Mouse (Mus musculus) c-Kit-negative CD71-positive TER-119-positive erythroid progenitor cells, embryonic 14.5 days (primary cell): Measurements from ENCODE around the gene Elfn2.

Experiments
- DNase-seq: peaks from one replicate; pipeline ENCODE4 v3.0.0-alpha.2; 2013; ENCODE audit warnings: low read depth, low spot score

Elfn2 gene

DNA sequence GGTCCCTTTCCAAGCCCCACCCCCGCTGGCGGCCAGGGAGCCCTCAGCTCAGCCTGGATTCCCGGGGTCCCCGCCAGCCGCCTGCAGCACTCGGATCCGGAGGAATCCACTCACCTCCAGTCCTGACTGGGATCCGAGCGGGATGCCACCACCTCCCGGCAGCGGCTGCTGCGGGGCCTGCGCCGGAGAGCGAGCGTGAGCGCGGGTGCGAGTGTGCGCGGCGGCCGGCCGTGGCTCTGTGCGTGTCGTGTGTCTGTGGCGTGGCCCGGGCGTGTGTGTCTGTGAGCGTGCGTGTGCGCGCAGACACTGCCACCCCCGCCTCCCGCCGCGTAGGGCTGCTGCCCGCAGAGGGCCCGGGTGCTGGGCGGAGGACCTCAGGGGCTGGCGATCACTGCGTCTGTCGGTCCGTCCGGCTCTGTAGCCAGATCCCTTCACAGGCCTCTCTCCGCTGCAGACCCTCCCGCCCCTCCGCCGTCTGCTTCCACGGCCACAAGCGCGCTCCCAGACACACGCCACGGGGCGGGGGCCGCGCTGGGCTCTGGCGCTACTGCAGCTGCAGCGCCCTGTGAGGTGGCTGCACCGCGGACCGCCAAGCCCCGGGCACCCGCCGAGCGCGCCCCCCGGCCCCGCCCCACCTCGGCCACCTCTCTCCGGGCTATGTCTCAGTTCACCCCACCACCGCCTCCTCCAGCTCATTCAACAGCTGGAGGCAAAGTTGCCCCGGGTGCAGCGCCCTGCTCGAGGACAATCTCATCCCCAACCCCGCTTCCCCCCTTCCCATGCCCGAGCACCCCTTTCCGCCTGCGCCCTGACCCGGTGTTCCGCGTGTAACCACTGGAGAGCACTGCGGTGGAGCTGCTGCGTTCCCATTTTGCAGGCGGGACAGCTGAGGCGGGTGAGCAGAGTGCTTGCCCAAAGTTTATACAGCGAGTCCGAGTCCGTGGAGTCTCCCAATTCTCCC lies at the start of gene Elfn2:
Elfn2 (minus strand) TSS at position 482 of the 961 bp plus-strand sequence.
- no peak for DNase-seq

DNA sequence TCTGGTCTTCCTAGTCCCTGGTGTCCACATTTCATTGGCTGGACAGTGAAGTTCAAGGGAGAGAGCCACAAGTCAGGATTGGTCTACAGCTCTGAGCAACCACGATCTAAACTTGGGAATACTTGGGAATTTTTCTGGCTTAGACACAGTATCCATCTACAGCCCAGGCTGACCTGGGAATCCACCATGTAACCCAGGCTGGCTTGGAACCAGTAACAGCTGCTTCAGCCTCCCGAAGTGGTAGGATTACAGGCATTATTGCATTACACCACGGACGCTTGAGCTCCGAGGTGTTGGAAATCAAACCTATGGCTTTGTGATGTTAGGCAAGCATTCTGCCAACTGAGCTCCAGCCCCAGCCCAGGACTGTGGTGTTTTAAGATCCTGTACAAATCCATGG lies 45.1 kb upstream of the Elfn2 start:
- no peak for DNase-seq

- no peak for DNase-seq
Measured at GRCm38 (mm10) chr15:78763210-78763609, 44.6 kb upstream of the Elfn2 start.

- DNase-seq = no peak
Measured at GRCm38 (mm10) chr15:78761112-78761511, 42.5 kb upstream of the Elfn2 start.

- no peak for DNase-seq
Measured at GRCm38 (mm10) chr15:78758132-78758531, 39.6 kb upstream of the Elfn2 start.

DNA sequence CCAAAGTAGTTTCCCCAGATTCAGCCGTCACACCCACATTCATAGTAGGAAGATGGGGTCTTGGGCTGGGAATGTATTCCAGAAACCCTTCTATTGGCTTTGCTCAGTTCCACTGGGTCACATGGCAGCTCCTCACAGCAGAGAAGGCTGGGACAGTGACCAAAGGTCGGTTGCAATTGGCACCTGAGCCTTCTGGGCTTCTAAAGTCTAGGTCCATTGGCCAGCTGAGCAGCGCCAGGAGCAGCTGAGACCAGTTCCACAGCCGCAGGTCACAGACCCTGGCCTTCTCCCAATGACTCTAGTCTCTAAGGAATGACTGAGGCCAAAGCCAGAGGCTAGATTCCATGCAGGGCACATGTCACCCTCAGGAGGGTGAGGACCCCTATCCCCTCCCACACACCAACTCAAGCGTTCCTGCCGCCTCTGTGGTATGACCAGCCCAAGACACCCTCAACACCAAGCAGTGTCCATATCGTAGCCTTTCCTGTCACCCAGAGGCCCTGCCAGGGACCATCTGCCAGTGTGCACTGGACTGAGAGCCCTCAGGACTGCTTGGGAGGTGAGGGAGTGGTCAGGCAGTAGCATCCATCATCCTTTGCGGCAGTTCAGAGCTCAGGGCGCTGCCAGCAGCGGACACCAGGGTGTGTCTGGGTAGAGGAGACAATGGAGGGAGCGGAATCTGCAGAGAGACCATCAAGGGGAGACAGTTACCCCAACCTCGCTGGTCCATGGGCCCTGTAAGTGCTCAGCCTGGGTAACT lies 37.6 kb upstream of the Elfn2 start:
- DNase-seq = no peak

DNA sequence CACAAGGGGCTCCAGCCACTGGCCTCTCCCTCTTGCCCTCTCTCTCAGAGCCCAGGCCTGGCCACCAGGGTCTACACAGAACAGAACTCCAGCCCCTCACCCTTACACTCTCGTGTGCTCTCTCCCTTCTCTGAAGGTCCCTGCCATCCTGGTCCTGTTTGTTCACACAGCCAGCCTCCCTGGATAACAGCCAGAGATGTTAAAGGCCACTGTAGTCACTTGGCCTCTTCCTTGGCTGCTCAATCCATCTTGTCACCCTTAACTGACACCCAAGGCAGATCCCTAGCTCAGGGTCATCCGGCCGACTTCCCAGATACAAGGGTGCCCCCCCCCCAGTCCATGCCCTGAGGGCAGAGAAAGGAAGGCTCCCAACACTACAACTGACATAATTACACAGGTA lies 36.7 kb upstream of the Elfn2 start:
- no peak for DNase-seq

- no peak for DNase-seq
Measured at GRCm38 (mm10) chr15:78754144-78754543, 35.6 kb upstream of the Elfn2 start.

GRCm38 (mm10) chr15:78752991-78753390 lies 34.4 kb upstream of the Elfn2 start:
- DNase-seq = peak; percentile 33

GRCm38 (mm10) chr15:78750608-78751350 lies 32.2 kb upstream of the Elfn2 start:
- DNase-seq = no peak

GRCm38 (mm10) chr15:78749855-78750254 lies 31.3 kb upstream of the Elfn2 start:
- no peak for DNase-seq

- peak; percentile 12 for DNase-seq
Measured at GRCm38 (mm10) chr15:78744206-78744605, 25.6 kb upstream of the Elfn2 start.

- no peak for DNase-seq
Measured at GRCm38 (mm10) chr15:78742831-78743230, 24.3 kb upstream of the Elfn2 start.

- DNase-seq = no peak
Measured at GRCm38 (mm10) chr15:78740662-78741061, 22.1 kb upstream of the Elfn2 start.

DNA sequence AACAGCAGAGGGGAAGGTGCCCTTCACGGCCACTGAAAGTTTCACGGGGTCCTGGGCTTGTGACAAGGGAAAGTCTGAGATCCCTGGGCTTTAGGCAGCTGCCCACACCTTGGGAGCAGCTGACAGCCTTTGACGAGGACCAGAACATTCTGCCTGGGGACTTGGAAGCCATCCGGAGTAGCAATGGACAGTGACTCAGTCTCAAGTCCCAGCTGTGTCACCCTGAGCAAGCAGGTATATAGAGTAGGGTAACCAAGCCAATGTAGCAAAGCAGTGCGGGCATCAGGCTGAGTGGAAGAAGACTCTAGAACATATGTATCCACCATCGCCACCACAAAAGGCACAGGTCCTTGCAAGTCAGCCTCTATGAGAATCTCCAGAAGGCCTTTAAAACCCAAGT lies 18.6 kb upstream of the Elfn2 start:
- DNase-seq = no peak

DNA sequence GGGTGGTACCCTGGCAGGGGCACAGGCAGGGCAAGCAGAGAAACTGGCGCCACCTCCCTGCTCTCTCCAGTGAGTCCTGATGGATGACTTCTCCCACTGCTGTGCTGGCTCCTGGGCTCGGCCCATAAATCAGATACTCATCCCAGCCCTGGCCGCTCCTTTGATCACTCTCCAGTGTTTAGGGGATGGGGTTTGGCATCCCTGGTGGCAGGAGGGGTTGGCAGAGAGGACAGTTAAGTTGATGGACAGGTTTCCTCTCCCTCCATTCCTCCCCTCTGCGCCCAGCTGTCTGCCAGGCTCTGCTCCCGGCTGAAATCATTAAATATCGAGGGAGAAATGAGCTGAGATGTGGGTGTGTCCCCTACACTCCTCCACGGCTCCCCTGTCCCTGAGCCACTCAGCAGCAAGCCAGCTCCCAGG lies 18.1 kb upstream of the Elfn2 start:
- no peak for DNase-seq

- DNase-seq = no peak
Measured at GRCm38 (mm10) chr15:78736181-78736579, 17.6 kb upstream of the Elfn2 start.

DNA sequence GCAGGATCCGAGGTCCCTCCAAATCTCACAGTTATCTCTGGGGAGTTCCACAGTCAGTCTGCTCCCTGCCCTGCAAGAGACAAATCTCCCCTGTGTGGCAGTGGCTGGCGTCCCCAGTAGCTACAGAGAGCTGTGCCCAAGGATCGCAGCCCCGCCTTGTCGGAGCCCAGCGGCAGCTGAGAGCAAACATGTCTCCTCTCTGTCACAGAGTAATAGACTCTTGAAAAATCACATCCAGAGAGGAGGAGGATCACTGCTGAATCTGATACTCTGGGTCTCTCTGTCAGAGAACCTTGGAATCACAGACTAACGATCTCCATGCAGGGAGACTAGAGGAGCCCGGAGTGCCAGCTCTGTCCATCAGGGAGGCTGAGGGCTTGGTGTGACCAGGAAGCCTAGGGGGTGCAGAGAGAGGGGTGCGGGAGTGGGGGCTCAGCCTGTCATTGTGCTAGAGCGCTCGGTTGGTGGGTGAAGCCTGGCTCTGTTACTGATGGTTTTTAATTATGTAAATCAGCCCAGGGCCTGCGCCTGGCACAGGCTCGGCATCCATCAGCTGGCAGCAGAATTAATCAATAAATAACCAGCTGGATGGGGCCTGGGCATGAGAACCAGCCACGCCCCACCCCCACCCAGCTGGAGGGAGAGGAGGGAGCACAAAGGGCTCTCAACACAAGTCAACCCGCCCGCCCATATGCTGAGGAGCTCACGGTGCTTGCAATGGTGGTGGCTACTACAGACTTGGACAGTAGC lies 17.0 kb upstream of the Elfn2 start:
- no peak for DNase-seq

- DNase-seq = no peak
Measured at GRCm38 (mm10) chr15:78731830-78732229, 13.3 kb upstream of the Elfn2 start.

DNA sequence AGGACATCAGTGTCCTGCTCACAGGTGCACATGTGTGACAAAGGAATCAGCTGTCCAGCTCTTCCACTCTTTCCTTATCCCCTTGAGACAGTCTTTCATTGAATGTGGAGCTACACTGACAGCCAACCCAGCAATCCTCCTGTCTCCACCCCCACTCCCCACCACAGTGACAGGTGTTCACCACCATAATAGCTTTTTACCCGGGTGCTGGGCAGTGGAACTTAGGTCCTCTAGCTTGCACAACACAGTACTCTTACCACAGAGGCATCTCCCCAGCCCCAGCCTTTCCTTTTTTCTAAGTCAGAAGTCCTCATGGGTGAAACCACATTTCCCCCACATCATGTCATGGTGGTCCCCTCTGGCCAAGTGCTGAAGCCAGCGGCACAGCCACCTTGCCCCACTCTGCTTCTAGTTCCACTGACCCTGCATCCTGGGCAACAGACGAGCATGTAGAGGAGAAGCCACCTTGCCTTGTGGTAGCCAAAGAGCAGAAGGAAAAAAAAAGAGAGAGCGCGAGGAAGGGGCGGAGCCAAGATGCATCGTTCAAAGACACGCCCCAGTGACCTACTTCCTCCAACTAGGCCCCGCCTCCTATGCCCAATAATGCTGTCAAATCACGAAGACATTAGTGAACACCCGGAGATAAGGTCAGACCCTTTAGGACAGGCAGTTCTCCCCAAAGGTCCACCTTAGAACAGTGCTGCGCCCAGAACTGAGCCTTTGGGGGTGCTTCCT lies 11.9 kb upstream of the Elfn2 start:
- no peak for DNase-seq
